Mouse (Mus musculus) hindbrain, embryonic 12.5 days (tissue): ENCODE results near the gene Cbr2. TPM values are rescaled to one million over a fixed set of nuclear protein-coding genes. Genes with fewer than 3 reads are reported as not detected.
A peak's percentile ranks its signal among the peaks of the same experiment; 100 is the strongest.

ENCODE experiments used
- ATAC-seq: fragments of 200-750 bp; cut with Nextera tagmentation; 2 replicates; pipeline ENCODE4 v1.8.0; 2017; ENCODE audit warnings: moderate TSS enrichment; ENCODE audit not compliant: low FRiP score
- H3K27ac ChIP-seq: fragments of 300-500 bp; sonication (generic); 2 replicates; pipeline ENCODE4 v1.5.1; 2016; ENCODE audit warnings: mild to moderate bottlenecking
- H3K27me3 ChIP-seq: fragments of 300-500 bp; sonication (generic); 2 replicates; pipeline ENCODE4 v1.6.1; 2016; ENCODE audit warnings: mild to moderate bottlenecking
- H3K36me3 ChIP-seq: fragments of 300-500 bp; sonication (generic); 2 replicates; pipeline ENCODE4 v1.6.1; 2016; ENCODE audit warnings: mild to moderate bottlenecking
- H3K4me1 ChIP-seq: fragments of 300-500 bp; sonication (generic); 2 replicates; pipeline ENCODE4 v1.6.1; 2016
- H3K4me2 ChIP-seq: fragments of 300-500 bp; sonication (generic); replicated peaks from 2 replicates; pipeline ENCODE4 v1.6.1; 2016; ENCODE audit warnings: mild to moderate bottlenecking
- H3K4me3 ChIP-seq: fragments of 300-500 bp; sonication (generic); 2 replicates; pipeline ENCODE4 v1.5.1; 2016; ENCODE audit warnings: mild to moderate bottlenecking
- H3K9ac ChIP-seq: fragments of 300-500 bp; sonication (generic); 2 replicates; pipeline ENCODE4 v1.6.1; 2016; ENCODE audit warnings: mild to moderate bottlenecking, moderate library complexity
- H3K9me3 ChIP-seq: fragments of 300-500 bp; sonication (generic); replicated peaks from 2 replicates; pipeline ENCODE4 v1.6.1; 2016; ENCODE audit warnings: mild to moderate bottlenecking
- WGBS: fragments of 180-500 bp; shearing (Covaris S2); methylation state at CpG from one replicate; pipeline ENCODE4 v1.1.7; 2016; 5-methylcytosine and 5-hydroxymethylcytosine counted together
- polyA plus RNA-seq: library from polyadenylated mRNA; unstranded; fragments of >200 nt; fragmentation: Nextera tagmentation; extraction: Ambion mirVana; gene quantifications from 2 replicates; pipeline ENCODE4 v1.2.1, GENCODE M21; 2016

Cbr2 gene
- polyA plus RNA-seq, 1 experiment from 2014 or later = 2.6 TPM

DNA sequence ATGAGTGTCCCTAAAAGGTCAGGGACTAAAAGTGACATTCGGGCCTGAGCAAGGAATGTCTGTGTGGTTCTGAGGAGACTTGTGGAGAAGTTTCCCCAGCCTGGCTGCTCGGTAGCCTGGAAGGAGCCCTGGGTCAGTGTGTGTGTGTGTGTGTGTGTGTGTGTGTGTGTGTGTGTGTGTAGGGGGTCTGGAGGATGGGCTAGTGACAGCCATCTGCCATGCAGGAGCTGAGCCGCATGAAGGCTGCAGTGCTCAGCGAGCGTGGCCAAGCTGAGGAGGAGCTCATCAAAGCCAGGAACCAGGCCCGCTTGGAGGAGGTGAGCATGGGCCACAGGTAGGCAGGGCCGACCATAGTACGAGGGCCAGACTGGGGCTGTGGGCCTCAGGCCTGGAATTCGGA lies 12.7 kb downstream of the Cbr2 start:
- Histone ChIP-seq H3K4me1 (peaks cover 30% of the 10 kb centered on the region), H3K27ac (no peak overlapping the region), H3K4me3 (no peak overlapping the region), H3K9ac (no peak overlapping the region), H3K9me3 (no peaks in the 10 kb centered on the region), H3K4me2 (no peak overlapping the region), H3K36me3 (peaks cover 42% of the 10 kb centered on the region), H3K27me3 (peaks cover 18% of the 10 kb centered on the region)
- WGBS = 93% methylated on average over 9 of the region's 9 CpGs
- ATAC-seq = no peak

DNA sequence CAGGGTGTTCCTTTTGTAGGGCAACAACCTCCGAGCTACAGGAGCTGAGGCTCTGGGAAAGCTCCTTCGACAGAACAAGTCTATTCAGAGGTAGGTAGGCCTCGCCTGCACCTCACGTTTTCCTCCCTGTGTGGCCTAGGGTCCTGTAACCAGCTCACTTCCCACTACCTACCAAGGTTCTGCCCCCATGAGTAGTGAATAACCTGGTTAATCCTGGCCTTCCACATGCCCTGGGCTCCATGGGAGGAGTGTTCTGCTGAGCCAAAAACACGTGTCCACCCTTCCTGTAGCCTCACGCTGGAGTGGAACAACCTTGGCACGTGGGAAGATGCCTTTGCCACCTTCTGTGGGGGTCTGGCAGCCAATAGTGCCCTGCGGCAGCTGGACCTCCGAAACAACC lies 16.8 kb downstream of the Cbr2 start:
- Histone ChIP-seq H3K36me3 (peaks cover 52% of the 10 kb centered on the region), H3K4me2 (peak overlapping the region; percentile 97), H3K9ac (no peak overlapping the region)

GRCm38 (mm10) chr11:120714546-120714945 lies 17.4 kb downstream of the Cbr2 start:
- no peaks in the 10 kb centered on the region for H3K9me3 ChIP-seq
- H3K27ac ChIP-seq = no peak overlapping the region
- H3K4me2 ChIP-seq = peak overlapping the region; percentile 97
- no peaks in the 10 kb centered on the region for H3K27me3 ChIP-seq
- H3K36me3 ChIP-seq = peaks cover 52% of the 10 kb centered on the region
- H3K9ac ChIP-seq = peak overlapping the region; percentile 74
- WGBS = 65% methylated on average over 10 of the region's 10 CpGs
- no peak for ATAC-seq
- peak overlapping the region; percentile 53 for H3K4me3 ChIP-seq
- H3K4me1 ChIP-seq = peaks cover 25% of the 10 kb centered on the region

More for the DNA sequence above, 16.8 kb downstream of the Cbr2 start:
- Histone ChIP-seq H3K4me3 (no peak overlapping the region), H3K4me1 (peaks cover 25% of the 10 kb centered on the region), H3K9me3 (no peaks in the 10 kb centered on the region), H3K27ac (no peak overlapping the region), H3K27me3 (no peaks in the 10 kb centered on the region)
- WGBS = 90% methylated on average over 9 of the region's 9 CpGs
- no peak for ATAC-seq

GRCm38 (mm10) chr11:120713580-120714518 lies 18.1 kb downstream of the Cbr2 start, which contains the start of the genes Cenpx and Lrrc45:
Gene Cenpx (minus strand): TSS chr11:120713738.
Gene Lrrc45 (plus strand): TSS chr11:120713925.
- H3K9ac ChIP-seq = peak within 1 kb of the TSS; percentile 74
- peak within 1 kb of the TSS; percentile 97 for H3K4me2 ChIP-seq
- H3K4me1 ChIP-seq = peaks cover 25% of the 10 kb centered on the region
- H3K27ac ChIP-seq = peak within 1 kb of the TSS; percentile 70
- H3K36me3 ChIP-seq = peaks cover 53% of the 10 kb centered on the region
- no peaks in the 10 kb centered on the region for H3K27me3 ChIP-seq
- no peaks in the 10 kb centered on the region for H3K9me3 ChIP-seq
- 4% methylated on average over 53 of the region's 53 CpGs for WGBS
- H3K4me3 ChIP-seq = peak within 1 kb of the TSS; percentile 53
- ATAC-seq = peak; percentile 97

- under 1% methylated on average over 38 of the region's 38 CpGs for WGBS
- peak overlapping the region; percentile 70 for H3K27ac ChIP-seq
- H3K4me1 ChIP-seq = peaks cover 25% of the 10 kb centered on the region
- peak overlapping the region; percentile 53 for H3K4me3 ChIP-seq
- H3K9me3 ChIP-seq = no peaks in the 10 kb centered on the region
- H3K9ac ChIP-seq = peak overlapping the region; percentile 67
- H3K4me2 ChIP-seq = peak overlapping the region; percentile 97
- H3K27me3 ChIP-seq = no peaks in the 10 kb centered on the region
- H3K36me3 ChIP-seq = peaks cover 48% of the 10 kb centered on the region
- ATAC-seq = peak; percentile 68
These were observed 18.9 kb downstream of the Cbr2 start for GRCm38 (mm10) chr11:120712771-120713568.

DNA sequence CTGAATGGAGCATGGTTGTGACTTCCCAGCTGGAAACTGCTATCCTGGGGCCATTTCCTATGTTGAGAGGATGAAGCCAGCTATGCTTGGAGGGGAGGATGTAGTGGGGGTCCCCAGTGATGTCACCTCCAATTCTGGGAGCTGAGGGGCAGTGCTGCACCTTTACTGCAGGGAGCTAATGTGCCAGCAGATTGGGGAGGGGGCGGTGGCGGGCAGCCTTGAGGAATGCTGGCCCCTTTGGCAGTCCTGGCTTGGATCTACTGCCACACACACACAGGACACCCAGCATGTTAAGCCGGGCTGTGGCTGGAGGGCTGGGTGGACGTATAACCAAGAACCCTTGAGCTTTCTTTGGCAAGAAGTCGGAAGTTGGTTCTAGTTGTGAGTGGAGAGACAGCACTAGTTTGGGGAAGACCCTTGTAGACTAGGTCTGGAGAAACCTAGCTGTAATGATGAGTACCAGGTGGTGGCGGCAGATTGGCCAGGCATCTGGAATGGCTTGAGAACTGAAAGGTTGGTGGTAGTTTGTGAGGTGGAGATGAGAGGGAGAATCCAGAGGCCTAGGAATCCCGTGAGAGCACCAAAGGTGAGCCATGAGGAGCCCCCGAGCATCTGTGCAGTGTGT lies 19.8 kb downstream of the Cbr2 start:
- WGBS = 66% methylated on average over 8 of the region's 8 CpGs
- ATAC-seq = no peak
- Histone ChIP-seq H3K27me3 (no peaks in the 10 kb centered on the region), H3K9ac (no peak overlapping the region; the same call in 1 of the 2 replicates), H3K4me1 (peaks cover 34% of the 10 kb centered on the region), H3K4me3 (no peak overlapping the region), H3K27ac (no peak overlapping the region), H3K36me3 (peaks cover 39% of the 10 kb centered on the region), H3K9me3 (no peaks in the 10 kb centered on the region), H3K4me2 (peak overlapping the region; percentile 97)

DNA sequence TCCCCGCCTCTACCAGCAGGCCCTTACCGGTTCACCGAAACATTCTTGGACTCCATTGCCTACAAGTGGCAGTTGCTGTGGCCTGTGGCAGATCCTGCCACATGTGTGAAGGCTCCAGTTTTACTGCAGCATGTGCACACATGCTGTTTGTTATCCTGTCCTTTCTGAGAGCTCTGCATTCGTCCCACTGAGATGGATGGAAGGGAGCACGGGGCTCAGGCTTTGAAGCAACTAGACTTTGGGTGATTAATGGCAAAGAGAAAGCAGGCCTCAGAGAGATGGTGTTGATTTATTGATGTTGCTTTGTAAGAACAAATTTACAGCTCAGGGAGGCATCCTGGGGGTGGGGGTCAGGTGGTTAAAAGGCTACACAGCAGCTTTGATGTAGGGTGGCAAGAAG lies 21.2 kb downstream of the Cbr2 start:
- 68% methylated on average over 5 of the region's 5 CpGs for WGBS
- H3K27me3 ChIP-seq = no peaks in the 10 kb centered on the region
- H3K4me2 ChIP-seq = no peak overlapping the region
- no peak overlapping the region for H3K9ac ChIP-seq
- H3K36me3 ChIP-seq = peaks cover 27% of the 10 kb centered on the region
- H3K4me3 ChIP-seq = no peak overlapping the region
- H3K27ac ChIP-seq = no peak overlapping the region
- ATAC-seq = no peak
- no peaks in the 10 kb centered on the region for H3K9me3 ChIP-seq
- H3K4me1 ChIP-seq = peaks cover 43% of the 10 kb centered on the region

GRCm38 (mm10) chr11:120709551-120709950 lies 22.4 kb downstream of the Cbr2 start:
- no peak overlapping the region for H3K9ac ChIP-seq
- H3K4me3 ChIP-seq = no peak overlapping the region
- H3K36me3 ChIP-seq = peaks cover 27% of the 10 kb centered on the region
- no peak overlapping the region for H3K4me2 ChIP-seq
- 91% methylated on average over 2 of the region's 2 CpGs for WGBS
- ATAC-seq = no peak
- no peak overlapping the region for H3K27ac ChIP-seq
- no peaks in the 10 kb centered on the region for H3K27me3 ChIP-seq
- H3K4me1 ChIP-seq = peaks cover 48% of the 10 kb centered on the region
- no peaks in the 10 kb centered on the region for H3K9me3 ChIP-seq

DNA sequence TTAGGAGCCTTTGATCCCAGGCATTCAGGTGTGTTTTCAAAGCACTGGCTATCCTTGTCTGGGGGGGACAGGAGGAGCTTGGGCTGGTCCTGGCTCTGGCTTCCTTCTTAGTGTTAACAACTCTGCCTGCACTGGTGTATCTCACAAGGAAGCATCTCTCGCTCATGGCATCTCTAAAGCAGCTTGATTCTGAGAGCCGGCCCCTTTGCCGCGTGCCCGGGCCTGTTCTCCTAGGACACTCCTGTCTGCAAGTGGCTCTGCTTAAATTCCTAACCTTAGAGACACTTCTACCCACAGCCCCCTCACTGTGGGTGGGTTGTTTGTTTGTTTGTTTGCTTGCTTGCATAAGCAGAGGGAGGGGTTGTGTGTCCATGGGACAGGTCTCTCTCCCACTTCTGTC lies 23.9 kb downstream of the Cbr2 start:
- Histone ChIP-seq H3K36me3 (peaks cover 30% of the 10 kb centered on the region), H3K4me2 (no peak overlapping the region), H3K9me3 (no peaks in the 10 kb centered on the region), H3K4me3 (no peak overlapping the region), H3K4me1 (peaks cover 54% of the 10 kb centered on the region), H3K27ac (peak overlapping the region; percentile 55; the same call in 1 of the 2 replicates), H3K9ac (no peak overlapping the region), H3K27me3 (no peaks in the 10 kb centered on the region)
- WGBS = 38% methylated on average over 5 of the region's 5 CpGs
- ATAC-seq = no peak

- peaks cover 47% of the 10 kb centered on the region for H3K4me1 ChIP-seq
- peaks cover 34% of the 10 kb centered on the region for H3K36me3 ChIP-seq
- H3K4me3 ChIP-seq = no peak overlapping the region
- 4% methylated on average over 11 of the region's 12 CpGs for WGBS
- H3K9ac ChIP-seq = peak overlapping the region; percentile 35; the same call in 1 of the 2 replicates
- no peaks in the 10 kb centered on the region for H3K9me3 ChIP-seq
- H3K4me2 ChIP-seq = peak overlapping the region; percentile 13; the same call in 1 of the 2 replicates
- H3K27me3 ChIP-seq = no peaks in the 10 kb centered on the region
- no peak for ATAC-seq
- peak overlapping the region; percentile 55 for H3K27ac ChIP-seq
These were observed 24.7 kb downstream of the Cbr2 start for GRCm38 (mm10) chr11:120707225-120707624.

GRCm38 (mm10) chr11:120706120-120706519 lies 25.8 kb downstream of the Cbr2 start:
- peaks cover 47% of the 10 kb centered on the region for H3K4me1 ChIP-seq
- no peak overlapping the region for H3K4me2 ChIP-seq
- H3K9me3 ChIP-seq = no peaks in the 10 kb centered on the region
- H3K27me3 ChIP-seq = no peaks in the 10 kb centered on the region
- 64% methylated on average over 5 of the region's 5 CpGs for WGBS
- H3K36me3 ChIP-seq = peaks cover 37% of the 10 kb centered on the region
- no peak overlapping the region for H3K27ac ChIP-seq
- no peak overlapping the region for H3K9ac ChIP-seq
- no peak overlapping the region for H3K4me3 ChIP-seq
- ATAC-seq = no peak
